Mouse (Mus musculus) yolk sac, embryonic 10.5 days (tissue): ENCODE measurements around the gene Shisa8.
"Not testable (repeated sequence)": the region's sequence is repeated elsewhere in the genome, so short reads cannot be mapped to it uniquely, and the experiment has no call there.

Source experiments
- DNase-seq: peaks from one replicate; pipeline ENCODE4 v3.0.0-alpha.2; 2017; ENCODE audit warnings: low spot score

The Shisa8 gene

DNA sequence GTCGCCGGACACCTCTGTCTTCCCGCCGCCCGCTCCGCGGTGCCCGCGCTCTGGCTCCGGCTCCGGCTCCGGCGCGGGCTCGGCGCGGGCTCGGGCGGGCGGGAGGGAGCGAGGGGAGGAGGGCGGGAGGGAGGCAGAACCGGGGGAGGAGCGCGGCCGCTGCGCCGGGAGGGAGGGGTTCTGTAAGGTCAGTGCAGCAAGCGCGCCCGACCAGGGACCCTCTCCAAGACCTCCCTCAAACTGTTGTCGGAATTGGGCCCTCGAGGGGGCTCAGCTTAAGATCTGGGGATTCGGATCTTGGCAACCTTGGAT lies at the start of gene Shisa8:
TSS of gene Shisa8 (minus strand) at position 64 of the 312 bp plus-strand sequence.
- DNase-seq: peak; percentile 32

DNA sequence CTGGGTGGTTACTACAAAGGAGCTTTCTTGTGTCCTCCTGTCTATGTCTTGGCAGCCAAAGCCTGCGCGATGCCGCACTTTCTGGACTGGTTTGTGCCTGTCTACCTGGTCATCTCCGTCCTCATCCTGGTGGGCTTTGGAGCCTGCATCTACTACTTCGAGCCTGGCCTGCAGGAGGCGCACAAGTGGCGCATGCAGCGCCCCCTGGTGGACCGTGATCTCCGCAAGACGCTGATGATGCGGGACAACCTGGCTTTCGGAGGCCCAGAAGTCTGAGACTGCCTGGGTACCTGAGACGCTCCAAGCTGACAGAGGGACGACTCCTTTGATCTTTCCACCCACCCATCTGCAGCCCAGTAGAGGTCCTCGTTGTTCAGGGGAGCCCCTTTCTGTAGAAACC lies 46.9 kb upstream of the Shisa8 start:
- DNase-seq: peak; percentile 29

DNA sequence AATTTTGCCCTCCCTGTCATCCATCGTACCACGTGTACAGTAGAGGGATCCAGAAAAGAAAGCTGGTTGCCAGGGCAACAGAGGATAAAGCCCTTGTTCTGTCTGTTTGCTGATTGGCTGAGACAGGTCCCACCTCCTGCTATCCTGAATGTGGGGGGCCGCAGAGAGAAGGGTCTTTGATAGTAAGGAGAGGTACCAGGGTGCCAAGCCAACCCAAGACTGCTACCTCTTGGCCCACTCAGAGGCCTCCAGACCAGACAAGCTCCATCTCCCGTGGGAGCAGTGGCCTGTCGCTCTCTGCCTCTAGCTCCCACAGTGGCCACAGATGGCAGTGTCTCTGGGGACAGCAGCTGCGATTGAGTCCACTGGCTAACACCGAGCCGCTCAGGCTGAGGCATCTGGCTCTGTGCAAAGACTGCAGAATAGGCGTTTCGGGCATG lies 43.3 kb upstream of the Shisa8 start:
- no peak for DNase-seq

DNA sequence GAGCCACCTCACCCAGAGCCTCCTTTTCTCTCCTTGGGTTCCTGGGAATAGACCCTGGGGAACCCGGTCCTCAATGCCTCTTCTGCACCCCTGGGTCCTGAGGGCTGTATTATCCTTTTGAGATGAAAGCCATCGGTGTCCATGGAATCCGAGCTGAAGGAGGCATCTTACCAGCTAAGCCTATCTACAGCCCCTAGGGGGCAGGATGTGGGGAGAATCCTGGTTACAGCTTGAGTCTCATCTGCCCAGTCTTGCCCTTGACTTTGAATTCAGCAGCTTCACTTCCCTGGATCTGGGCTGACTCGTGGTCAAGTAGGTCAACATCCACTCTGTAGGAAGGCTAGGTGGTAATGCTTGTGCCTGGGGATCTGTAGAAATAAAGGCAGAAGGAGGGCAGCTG lies 42.6 kb upstream of the Shisa8 start:
- no peak for DNase-seq

DNA sequence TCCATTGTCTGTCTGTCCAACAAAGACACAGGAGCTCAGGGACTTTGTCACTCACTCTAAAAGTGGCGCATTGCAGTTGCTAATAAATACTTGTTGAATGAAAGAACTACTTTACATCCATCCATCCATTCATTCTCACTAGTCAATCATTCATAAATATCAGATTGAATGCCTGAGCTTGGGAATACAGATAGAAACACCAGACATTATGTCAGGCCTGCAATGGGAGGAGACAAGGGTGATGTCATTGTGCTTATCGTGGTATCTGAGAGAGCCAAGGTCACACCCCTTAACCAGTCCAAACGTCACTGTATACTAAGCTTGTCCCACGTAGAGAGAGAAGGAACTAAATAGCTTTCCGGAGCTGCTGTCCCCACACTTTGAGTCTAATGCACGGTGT lies 39.5 kb upstream of the Shisa8 start, which contains the start of gene 1500009C09Rik:
TSS of gene 1500009C09Rik (plus strand) at position 301 of the 400 bp plus-strand sequence.
- DNase-seq: no peak

DNA sequence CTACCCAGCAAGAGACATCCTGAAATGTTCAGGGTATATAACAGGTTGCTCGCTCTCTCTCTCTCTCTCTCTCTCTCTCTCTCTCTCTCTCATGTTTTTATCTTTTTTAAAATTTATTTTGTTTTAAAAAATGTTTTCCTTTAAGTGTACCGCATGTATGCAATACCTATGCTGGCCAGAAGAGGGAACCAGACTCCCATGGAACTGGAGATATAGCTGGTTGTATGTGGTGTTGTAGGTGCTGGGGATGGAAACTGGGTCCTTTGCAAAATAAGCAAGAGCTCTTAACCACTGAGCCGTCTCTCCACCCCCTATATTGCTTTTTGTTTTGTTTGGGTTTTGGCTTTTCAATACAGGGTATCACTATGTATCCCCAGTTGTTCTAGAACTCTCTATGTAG lies 39.0 kb upstream of the Shisa8 start:
- DNase-seq: no peak

DNA sequence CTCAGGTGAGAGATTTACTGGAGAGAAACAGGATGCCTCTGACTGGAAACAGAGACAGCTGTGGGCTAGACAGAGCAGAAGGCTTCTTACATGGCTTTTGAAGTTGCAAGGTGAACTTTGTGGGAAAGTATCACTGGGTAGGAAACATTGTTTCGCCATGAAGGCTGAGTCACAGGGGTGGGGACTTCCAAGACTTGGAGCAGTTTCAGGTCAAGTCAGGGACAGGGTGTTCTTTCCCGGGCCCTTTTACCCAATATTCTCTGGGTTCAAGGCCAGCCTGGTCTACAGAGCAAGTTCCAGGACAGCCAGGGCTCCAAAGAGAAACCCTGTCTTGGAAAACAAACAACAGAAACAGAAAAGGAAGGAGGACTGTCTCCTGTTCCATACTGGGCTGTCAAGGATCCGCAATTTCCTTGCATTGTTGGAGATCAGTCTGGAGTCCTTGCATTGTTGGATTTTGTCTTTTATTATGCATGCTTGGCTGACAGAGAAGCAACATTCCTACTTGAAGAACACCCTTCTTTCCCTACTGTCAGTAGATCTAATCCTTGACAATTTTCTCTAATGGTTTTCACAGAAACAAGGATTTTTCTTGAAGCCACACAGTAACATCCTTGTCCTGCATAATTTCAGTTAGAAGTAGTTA lies 34.6 kb upstream of the Shisa8 start:
- DNase-seq: no peak

DNA sequence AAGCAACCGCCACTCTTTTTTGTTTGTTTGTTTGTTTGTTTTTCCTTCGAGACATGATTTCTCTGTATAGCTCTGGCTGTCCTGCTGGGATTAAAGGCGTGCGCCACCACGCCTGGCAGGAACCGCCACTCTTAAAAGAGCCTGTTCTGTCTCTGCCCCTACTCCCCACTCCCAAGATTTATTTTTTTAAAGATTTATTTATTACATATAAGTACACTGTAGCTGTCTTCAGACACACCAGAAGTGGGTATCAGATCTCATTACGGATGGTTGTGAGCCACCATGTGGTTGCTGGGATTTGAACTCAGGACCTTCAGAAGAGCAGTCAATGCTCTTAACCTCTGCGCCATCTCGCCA lies 32.2 kb upstream of the Shisa8 start:
- DNase-seq: not testable (repeated sequence)

DNA sequence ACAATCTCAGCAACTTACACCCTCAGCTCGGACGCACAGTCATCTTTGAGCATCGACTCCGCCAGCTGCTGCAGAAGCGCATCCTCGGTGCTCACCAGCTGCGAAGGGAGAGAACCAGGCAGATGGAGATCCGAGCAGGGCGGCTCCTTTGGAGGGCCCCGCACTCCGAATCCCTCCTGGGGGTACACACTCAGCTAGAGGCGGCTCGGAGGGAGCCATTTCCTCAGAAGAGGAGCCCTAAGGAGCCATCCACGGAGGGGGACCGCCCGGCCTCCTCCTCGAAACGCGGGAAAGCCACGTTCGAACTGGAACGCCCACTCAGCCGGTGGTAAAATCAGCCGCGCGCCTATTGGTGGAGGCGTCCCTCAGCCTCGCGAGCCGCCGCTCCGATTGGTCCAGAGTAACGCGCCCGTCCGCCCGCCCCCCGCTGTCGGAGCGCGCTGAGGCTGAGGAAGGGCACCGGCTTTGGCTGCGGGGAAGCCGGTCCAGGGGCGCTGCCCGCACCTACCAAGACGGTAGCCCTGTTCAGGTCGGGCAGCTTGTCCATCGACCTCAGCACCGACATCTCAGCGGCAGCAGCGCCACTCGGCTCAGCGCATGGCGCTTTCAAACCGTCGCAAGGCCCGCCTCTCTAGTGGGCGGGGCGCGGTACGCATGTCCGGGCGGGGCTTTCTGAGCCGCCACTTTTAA lies 31.6 kb upstream of the Shisa8 start, which contains the start of gene Cenpm:
TSS of gene Cenpm (minus strand) at position 634 of the 690 bp plus-strand sequence.
- peak; percentile 92 for DNase-seq

DNA sequence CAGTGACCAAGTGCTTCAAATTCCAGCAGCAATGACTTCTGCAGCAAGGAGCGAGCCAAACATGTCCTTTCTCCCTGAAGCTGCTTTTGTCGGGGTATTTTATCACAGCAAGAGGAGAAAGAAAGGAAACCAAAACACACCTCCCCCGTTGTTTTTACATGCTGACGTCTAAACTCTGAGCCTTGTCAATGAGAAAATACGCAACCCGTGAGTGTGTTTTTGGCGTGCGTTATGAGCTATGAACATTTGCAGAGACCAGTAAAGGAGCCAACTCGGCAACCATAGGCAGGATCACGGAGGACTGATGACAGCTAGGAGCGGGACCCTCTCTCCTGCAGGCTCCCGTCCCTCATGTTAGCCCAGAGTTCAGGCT lies 31.1 kb upstream of the Shisa8 start:
- no peak for DNase-seq

DNA sequence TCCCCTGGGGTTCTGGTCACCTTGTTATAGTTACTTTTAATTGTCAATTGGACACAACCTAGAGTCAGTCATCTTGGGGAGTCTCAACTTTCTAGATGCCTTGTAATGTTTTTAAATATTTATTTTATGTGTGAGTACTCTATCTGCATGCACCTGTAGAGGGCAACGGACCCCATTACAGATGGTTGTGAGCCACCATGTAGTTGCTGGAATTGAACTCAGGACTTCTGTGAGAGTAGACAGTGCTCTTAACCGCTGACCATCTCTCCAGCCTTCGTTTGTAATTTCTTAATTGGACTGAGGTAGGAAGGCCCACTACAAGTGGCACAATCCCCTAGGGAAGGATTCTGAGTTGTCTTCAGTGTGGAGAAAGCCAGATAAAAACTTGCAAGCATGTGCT lies 30.7 kb upstream of the Shisa8 start:
- no peak for DNase-seq

DNA sequence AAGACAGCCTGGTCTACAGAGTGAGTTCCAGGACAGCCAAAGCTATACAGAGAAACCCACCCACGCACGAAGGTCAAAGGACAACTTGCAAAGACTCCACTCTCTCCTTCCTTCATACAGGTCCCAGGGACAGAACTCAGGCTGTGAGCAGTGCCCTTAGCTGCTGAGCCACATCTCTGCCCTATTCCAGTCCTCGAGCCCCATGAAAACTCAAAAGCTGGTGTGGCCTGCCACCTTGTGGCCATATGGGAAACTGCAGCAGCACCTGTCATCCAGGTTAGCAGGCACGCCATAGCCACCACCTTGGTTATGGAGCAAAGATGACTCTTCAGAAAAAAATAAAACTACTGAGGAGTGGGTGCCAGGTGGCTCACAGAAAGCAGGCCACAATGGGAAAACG lies 23.9 kb upstream of the Shisa8 start:
- peak; percentile 65 for DNase-seq

DNA sequence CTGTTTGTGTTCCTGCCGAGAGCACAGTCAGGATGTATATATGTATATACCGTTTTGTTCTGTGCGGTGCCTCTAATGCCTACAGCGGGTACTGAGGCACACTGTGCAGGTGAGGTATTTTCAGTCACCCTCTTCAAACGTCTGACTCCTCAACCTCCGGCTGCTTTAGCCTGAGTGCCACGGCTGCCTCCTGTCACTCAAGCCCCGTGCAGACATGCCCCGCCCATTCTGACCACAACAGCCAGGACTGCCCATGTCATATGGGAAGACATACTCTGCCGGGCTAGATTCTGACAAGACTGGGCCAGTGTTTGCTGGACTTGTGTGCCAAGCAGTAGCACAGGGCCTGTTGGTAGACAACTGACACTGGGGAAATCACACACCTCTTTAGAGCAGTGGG lies 23.0 kb upstream of the Shisa8 start:
- no peak for DNase-seq

DNA sequence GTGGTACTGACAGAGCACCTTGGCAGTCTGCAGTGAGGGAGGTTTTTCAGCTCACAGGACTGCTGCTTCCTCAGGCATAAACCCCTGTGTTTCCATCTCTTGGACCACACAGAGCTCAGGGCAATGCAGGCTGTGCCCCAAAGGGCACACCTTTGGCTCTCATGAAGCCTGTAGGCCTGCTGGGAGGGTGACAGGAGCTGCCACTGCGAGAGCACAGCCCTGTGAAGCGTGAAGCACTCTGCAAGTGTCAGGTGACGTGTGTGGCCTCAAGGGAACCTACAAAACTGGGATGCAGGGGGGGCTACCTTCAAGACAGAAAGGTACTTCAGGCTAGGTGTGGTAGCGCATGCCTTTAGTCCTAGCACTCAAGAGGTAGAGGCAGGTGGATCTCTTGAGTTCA lies 20.0 kb upstream of the Shisa8 start:
- DNase-seq: no peak

DNA sequence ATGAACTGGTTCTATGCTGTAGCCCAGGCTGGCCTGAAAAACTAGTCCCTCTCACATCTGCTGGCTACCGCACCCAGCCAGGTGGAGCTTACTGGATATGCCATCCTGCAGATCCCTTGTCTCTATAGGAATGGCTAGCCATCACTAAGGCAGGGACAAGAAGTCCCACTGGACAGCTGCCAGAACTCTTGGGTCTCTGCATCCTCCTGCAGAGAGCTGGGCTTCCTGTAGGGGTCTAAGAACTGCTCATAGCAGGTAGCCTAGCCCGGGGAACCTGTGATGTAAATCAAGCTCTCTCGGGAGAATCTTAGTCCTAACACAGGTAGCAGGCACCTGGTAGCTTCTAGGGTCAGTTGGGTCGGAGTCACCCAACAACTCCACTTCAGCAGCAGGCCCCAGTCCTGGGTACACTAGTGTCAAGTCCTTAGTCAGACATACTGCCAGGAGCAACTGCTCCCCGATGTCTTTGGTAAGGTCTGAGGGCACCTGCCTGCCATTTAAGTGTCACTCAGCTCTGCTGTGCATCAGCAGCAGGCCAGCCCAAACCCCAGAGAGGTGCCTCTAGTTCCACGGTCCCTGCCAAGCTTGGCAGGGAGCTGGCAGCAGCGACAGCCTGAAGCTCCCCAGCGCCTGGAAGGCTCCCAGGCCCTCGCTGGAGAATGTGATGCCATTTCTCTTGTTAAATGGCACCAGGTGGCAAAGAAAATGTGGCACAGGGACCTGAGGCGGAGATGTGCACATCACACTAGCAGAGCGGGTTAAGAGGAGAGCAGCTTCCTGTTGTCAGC lies 19.2 kb upstream of the Shisa8 start:
- DNase-seq: no peak

DNA sequence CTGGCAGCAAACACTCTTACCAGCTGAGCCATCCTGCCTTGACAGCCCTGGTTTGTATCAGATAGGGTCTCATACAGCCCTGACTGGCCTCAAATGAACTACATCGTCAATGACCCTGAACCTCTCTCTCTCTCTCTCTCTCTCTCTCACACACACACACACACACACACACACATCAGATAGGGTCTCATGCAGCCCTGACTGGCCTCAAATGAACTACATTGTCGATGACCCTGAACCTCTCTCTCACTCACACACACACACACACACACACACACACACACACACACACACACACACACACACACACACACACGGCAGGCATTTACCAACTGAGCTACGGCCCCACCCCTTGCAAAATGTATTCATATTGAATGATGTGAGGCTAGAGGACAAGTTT lies 18.5 kb upstream of the Shisa8 start:
- DNase-seq: no peak

DNA sequence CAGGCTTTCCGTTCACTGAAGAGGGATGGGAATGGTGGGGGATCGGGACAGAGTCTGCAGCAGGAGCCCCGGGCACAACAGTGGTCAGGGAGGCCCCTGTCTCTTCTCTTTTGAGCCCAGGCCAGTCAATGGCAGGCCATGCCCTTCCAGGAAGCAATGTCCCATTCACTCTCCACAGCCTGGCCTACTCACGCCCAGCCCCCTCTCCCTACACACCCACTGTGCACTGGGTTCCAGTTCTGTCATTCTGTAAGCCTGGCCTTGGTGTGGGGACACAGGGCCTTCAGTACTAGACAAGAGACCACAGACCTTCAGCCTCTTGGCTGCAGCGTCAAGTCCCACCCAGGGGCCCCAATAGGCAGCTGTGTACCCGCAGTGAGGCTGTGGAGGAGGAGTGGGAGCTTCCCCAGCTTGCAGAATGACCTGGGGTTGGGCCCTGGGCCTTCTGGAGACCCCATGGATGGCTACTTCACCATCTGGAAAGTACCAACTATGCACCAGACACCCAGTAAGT lies 17.5 kb upstream of the Shisa8 start:
- DNase-seq: no peak

DNA sequence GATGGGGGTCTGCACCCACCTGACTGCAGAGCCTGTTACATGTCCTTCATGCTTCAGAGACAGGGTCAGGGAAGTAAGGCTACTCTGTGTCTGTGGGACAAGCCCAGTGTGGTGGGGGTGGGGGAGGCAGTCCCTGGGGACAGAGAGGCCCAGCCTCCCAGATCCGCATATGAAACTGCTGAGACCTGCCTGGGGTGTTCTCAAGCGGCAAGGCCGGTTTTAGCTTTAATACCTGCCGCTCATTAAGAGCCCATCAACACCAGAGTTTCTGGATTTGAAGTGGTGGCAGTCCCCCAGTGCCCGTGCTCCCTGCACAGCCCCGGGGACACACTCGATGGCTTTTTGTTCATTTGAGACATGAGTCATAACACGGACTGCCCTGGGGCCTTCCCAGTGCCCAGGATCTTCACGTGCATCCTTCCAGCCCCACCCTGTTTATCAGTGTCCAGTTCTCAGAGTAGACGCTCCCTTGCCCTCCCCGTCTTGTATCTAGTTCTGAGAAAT lies 17.0 kb upstream of the Shisa8 start:
- no peak for DNase-seq

DNA sequence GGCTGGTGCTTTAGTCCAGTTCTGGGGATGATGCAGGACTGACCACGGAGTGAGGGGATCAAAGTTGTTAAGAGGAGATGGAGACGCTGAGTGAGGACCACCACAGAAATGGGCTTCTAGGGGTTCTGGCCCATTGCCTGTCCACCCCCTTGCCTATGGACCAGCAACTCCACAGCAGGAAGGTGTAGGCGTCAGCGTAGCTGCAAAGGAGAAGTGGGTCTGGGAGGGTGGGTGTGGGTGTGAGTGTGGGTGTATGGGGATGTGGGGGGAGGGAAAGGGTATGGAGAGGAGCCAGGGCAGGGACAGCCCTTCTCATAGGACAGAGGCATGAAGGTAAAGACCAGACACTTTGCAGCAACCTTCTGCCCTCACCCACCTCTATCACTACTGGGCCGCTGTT lies 13.2 kb upstream of the Shisa8 start:
- DNase-seq: no peak

DNA sequence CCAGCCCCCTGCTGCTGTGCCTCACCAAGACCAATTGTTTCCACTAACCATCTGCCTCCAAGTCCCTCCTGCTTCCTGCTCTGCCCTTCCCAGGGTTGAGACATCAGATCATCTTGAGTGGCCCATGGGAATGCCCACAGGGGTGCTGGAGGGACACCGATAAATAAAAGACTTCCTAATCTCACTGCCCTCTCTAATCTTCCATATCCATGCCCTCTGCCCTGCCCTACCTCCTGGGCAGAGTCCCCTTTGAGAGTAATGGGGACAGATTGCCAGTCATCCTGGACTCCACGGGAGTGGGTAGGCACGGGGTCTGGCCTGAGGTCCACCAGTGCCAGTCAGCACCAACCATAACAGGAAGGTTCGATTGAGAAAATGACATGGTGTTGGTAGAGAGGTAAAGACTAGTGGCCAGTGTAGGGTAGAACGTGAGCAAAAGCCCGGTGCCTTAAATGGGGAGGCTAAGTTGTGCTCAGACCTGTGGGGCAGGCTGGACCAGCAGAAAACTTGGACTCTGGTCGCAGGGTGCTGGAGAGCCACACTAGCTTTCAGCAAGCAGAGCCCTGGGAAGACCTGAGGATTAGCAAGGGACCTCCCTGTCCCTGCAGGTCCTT lies 12.1 kb upstream of the Shisa8 start:
- DNase-seq: no peak

DNA sequence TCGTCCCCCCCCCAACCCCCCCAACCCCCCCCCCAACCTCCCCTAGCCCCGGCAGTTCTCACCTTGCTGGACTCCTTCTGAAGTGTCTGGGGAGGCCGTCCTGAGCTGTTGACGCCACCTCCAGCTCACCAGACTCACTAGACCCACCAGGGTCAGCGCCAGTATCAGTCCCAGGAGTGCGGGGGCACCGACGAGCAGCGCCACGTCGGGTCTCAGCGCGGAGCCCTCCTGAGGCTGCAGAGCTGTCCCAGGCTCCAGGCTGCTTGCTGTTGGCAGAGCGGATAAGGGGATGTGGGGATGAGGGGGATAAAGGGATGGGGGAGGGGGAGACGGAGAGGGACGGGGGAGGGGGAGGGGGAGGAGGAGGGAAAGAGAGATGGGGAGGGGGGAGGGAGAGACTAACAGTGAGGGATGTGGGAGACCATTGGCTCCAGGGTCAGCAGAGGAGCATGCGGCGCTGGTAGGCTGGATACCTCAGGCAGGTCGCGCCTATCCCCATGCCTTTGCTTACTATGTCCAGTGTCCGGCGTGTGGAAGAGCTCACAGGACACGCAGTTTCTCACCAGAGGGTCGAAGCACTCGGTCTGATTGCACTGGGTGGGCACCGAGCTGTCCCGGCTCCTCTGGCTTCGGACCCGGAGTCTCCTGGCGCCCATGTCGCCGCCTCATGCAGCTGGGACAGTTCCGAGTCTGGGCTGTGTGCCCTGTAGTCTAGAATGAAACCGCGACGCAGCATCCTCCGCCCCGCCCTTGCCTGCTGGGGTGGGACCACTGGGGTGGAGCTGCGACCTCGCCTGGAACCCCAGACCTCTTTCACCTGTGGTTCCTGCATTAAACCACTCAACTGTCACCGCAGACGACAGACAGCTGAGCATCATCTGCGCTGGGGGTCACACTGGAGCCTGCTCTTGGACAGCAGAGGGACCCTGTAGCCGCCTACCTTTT lies 11.3 kb upstream of the Shisa8 start, which contains the start of gene Tnfrsf13c:
TSS of gene Tnfrsf13c (minus strand) at position 713 of the 945 bp plus-strand sequence.
- no peak for DNase-seq
